Mouse (Mus musculus) limb, embryonic 11.5 days (tissue): ENCODE data around the gene Zfp775. TPM values are rescaled to one million over a fixed set of nuclear protein-coding genes. Genes with fewer than 3 reads are reported as not detected.

ENCODE experiments used
- ATAC-seq: fragments of 200-750 bp; cut with Nextera tagmentation; 2 replicates; pipeline ENCODE4 v1.8.0; 2017; ENCODE audit warnings: low read depth; ENCODE audit not compliant: insufficient number of reproducible peaks, low FRiP score, low TSS enrichment
- DNase-seq: peaks from one replicate; pipeline ENCODE4 v3.0.0-alpha.2; 2015; ENCODE audit warnings: low spot score
- H3K27ac ChIP-seq: fragments of 300-500 bp; sonication (generic); replicated peaks from 2 replicates; pipeline ENCODE4 v1.5.1; 2014; ENCODE audit warnings: low read depth, mild to moderate bottlenecking, low read length
- H3K27me3 ChIP-seq: fragments of 300-500 bp; sonication (generic); 2 replicates; pipeline ENCODE4 v1.6.1; 2014; ENCODE audit warnings: mild to moderate bottlenecking, low read length, mixed read lengths; ENCODE audit not compliant: control insufficient read depth, insufficient read depth
- H3K36me3 ChIP-seq: fragments of 300-500 bp; sonication (generic); 2 replicates; pipeline ENCODE4 v1.6.1; 2014; ENCODE audit warnings: mild to moderate bottlenecking, low read length, moderate library complexity, mixed read lengths; ENCODE audit not compliant: control insufficient read depth, insufficient read depth
- H3K4me1 ChIP-seq: fragments of 300-500 bp; sonication (generic); 2 replicates; pipeline ENCODE4 v1.6.1; 2014; ENCODE audit warnings: low read length, mixed read lengths; ENCODE audit not compliant: control insufficient read depth, insufficient read depth
- H3K4me2 ChIP-seq: fragments of 300-500 bp; sonication (generic); 2 replicates; pipeline ENCODE4 v1.6.1; 2014; ENCODE audit warnings: low read depth, mild to moderate bottlenecking, moderate library complexity; ENCODE audit not compliant: severe bottlenecking
- H3K4me3 ChIP-seq: fragments of 300-500 bp; sonication (generic); 2 replicates; pipeline ENCODE4 v1.5.1; 2014; ENCODE audit warnings: low read depth, low read length
- H3K9ac ChIP-seq: fragments of 300-500 bp; sonication (generic); 2 replicates; pipeline ENCODE4 v1.6.1; 2014; ENCODE audit warnings: mild to moderate bottlenecking, low read length
- H3K9me3 ChIP-seq: fragments of 300-500 bp; sonication (generic); 2 replicates; pipeline ENCODE4 v1.6.1; 2016; ENCODE audit warnings: low read length; ENCODE audit not compliant: control insufficient read depth
- WGBS: fragments of 180-500 bp; shearing (Covaris S2); extraction: QIAGEN DNeasy Blood & Tissue Kit; methylation state at CpG from one replicate; pipeline ENCODE4 v1.1.7; 2014; 5-methylcytosine and 5-hydroxymethylcytosine counted together
- polyA plus RNA-seq: library from polyadenylated mRNA; unstranded; fragments of >200 nt; fragmentation: Nextera tagmentation; extraction: Ambion mirVana; gene quantifications from 2 replicates; pipeline ENCODE4 v1.2.1, GENCODE M21; 2014

The Zfp775 gene
- polyA plus RNA-seq, 1 experiment from 2014 or later, result 9.8 TPM

GRCm38 (mm10) chr6:48566312-48566711, 35.6 kb upstream of the Zfp775 start:
- H3K27me3 ChIP-seq, result no peaks in the 10 kb centered on the region
- DNase-seq (no peak), ATAC-seq (no peak)
- 0 out of 2 replicates have a peak overlapping the region, but pooled peaks have one; percentile 7 for H3K9ac ChIP-seq
- WGBS, result 79% methylated on average over 5 of the region's 5 CpGs
- no peak overlapping the region for H3K4me2 ChIP-seq
- no peaks in the 10 kb centered on the region for H3K9me3 ChIP-seq
- H3K27ac ChIP-seq, result no peak overlapping the region
- no peak overlapping the region for H3K4me3 ChIP-seq
- no peaks in the 10 kb centered on the region for H3K36me3 ChIP-seq
- no peaks in the 10 kb centered on the region for H3K4me1 ChIP-seq

- no peak for ATAC-seq
- Histone ChIP-seq H3K27ac (no peak overlapping the region), H3K9ac (no peak overlapping the region), H3K4me2 (no peak overlapping the region), H3K4me3 (no peak overlapping the region), H3K4me1 (peaks cover 3% of the 10 kb centered on the region), H3K9me3 (no peaks in the 10 kb centered on the region), H3K27me3 (no peaks in the 10 kb centered on the region), H3K36me3 (no peaks in the 10 kb centered on the region)
- no peak for DNase-seq
- WGBS, result 91% methylated on average over 21 of the region's 21 CpGs
Measured at GRCm38 (mm10) chr6:48568036-48568984, 33.6 kb upstream of the Zfp775 start.

- no peaks in the 10 kb centered on the region for H3K27me3 ChIP-seq
- peaks cover 5% of the 10 kb centered on the region for H3K4me1 ChIP-seq
- no peak overlapping the region for H3K4me3 ChIP-seq
- H3K27ac ChIP-seq, result no peak overlapping the region
- H3K36me3 ChIP-seq, result no peaks in the 10 kb centered on the region
- no peaks in the 10 kb centered on the region for H3K9me3 ChIP-seq
- H3K4me2 ChIP-seq, result no peak overlapping the region
- DNase-seq (no peak), ATAC-seq (no peak)
- no peak overlapping the region for H3K9ac ChIP-seq
- 92% methylated on average over 8 of the region's 8 CpGs for WGBS
Measured at GRCm38 (mm10) chr6:48569065-48569807, 32.6 kb upstream of the Zfp775 start.

GRCm38 (mm10) chr6:48572014-48572413, 29.8 kb upstream of the Zfp775 start:
- no peak for DNase-seq
- H3K9ac ChIP-seq, result no peak overlapping the region
- H3K4me1 ChIP-seq, result peaks cover 5% of the 10 kb centered on the region
- H3K4me3 ChIP-seq, result no peak overlapping the region
- H3K27me3 ChIP-seq, result no peaks in the 10 kb centered on the region
- no peak for ATAC-seq
- no peaks in the 10 kb centered on the region for H3K9me3 ChIP-seq
- no peak overlapping the region for H3K4me2 ChIP-seq
- 92% methylated on average over 5 of the region's 5 CpGs for WGBS
- no peak overlapping the region for H3K27ac ChIP-seq
- no peaks in the 10 kb centered on the region for H3K36me3 ChIP-seq

- ATAC-seq (no peak; the same call in 1 of the 2 replicates), DNase-seq (no peak)
- H3K4me2 ChIP-seq, result no peak within 1 kb of the TSS
- peaks cover 5% of the 10 kb centered on the region for H3K4me1 ChIP-seq
- no peaks in the 10 kb centered on the region for H3K36me3 ChIP-seq
- H3K27ac ChIP-seq, result no peak within 1 kb of the TSS; the same call in 1 of the 2 replicates
- no peaks in the 10 kb centered on the region for H3K27me3 ChIP-seq
- 24% methylated on average over 6 of the region's 6 CpGs for WGBS
- H3K9ac ChIP-seq, result no peak within 1 kb of the TSS
- no peaks in the 10 kb centered on the region for H3K9me3 ChIP-seq
- no peak within 1 kb of the TSS for H3K4me3 ChIP-seq
Measured at GRCm38 (mm10) chr6:48572572-48573061, 29.2 kb upstream of the Zfp775 start, which contains the start of gene Rarres2. Rarres2 (minus strand) TSS chr6:48572789.

GRCm38 (mm10) chr6:48573280-48573679, 28.6 kb upstream of the Zfp775 start:
- H3K27ac ChIP-seq, result no peak overlapping the region; the same call in 1 of the 2 replicates
- H3K9me3 ChIP-seq, result no peaks in the 10 kb centered on the region
- H3K9ac ChIP-seq, result no peak overlapping the region
- 14% methylated on average over 10 of the region's 10 CpGs for WGBS
- H3K4me1 ChIP-seq, result peaks cover 5% of the 10 kb centered on the region
- no peaks in the 10 kb centered on the region for H3K36me3 ChIP-seq
- peak; percentile 48; the same call in 1 of the 2 replicates for ATAC-seq
- H3K4me3 ChIP-seq, result no peak overlapping the region
- no peak overlapping the region for H3K4me2 ChIP-seq
- DNase-seq, result peak; percentile 67
- H3K27me3 ChIP-seq, result no peaks in the 10 kb centered on the region

- no peak for DNase-seq
- ATAC-seq, result no peak
- Histone ChIP-seq H3K36me3 (no peaks in the 10 kb centered on the region), H3K4me3 (no peak overlapping the region), H3K27me3 (no peaks in the 10 kb centered on the region), H3K27ac (no peak overlapping the region), H3K4me1 (peaks cover 5% of the 10 kb centered on the region), H3K9ac (no peak overlapping the region), H3K4me2 (no peak overlapping the region), H3K9me3 (no peaks in the 10 kb centered on the region)
- WGBS, result 68% methylated on average over 3 of the region's 3 CpGs
Measured at GRCm38 (mm10) chr6:48573981-48574380, 27.9 kb upstream of the Zfp775 start.

- Histone ChIP-seq H3K4me2 (no peak overlapping the region), H3K9me3 (no peaks in the 10 kb centered on the region), H3K27ac (no peak overlapping the region), H3K4me1 (no peaks in the 10 kb centered on the region), H3K27me3 (no peaks in the 10 kb centered on the region), H3K9ac (no peak overlapping the region), H3K36me3 (no peaks in the 10 kb centered on the region), H3K4me3 (no peak overlapping the region)
- no peak for DNase-seq
- WGBS, result 47% methylated on average over 5 of the region's 5 CpGs
- no peak for ATAC-seq
Measured at GRCm38 (mm10) chr6:48578736-48579135, 23.1 kb upstream of the Zfp775 start.
